Mouse (Mus musculus) B cell, adult 67 days (primary cell): ENCODE results near the gene Pde1c. TPM values are rescaled to one million over a fixed set of nuclear protein-coding genes. Genes with fewer than 3 reads are reported as not detected.

ENCODE experiments used
- total RNA-seq, 2 experiments: library from RNA; stranded (reverse); gene quantifications; 4 replicates each; pipeline ENCODE4 v1.2.4; 2023

Gene Pde1c
- 1 to 10 TPM in 1 of 2 experiments, under 1 TPM in 1; 0.36 to 1.0 TPM for total RNA-seq

GRCm38 (mm10) chr6:56568470-56569372 lies at the start of gene Pde1c:
Gene Pde1c, minus strand, starts transcription at chr6:56569103.

Other genes with a start within 250 kb of the Pde1c start
- gene Lsm5, start 135.6 kb upstream of the Pde1c start, total RNA-seq = 10 to 100 TPM; 35.5 to 45.7 TPM
- gene Avl9, start 145.8 kb upstream of the Pde1c start, total RNA-seq = 100 to 1,000 TPM; 110 to 113 TPM
- 10 to 100 TPM; 68.3 to 69.1 TPM for gene Kbtbd2, start 228.7 kb upstream of the Pde1c start, total RNA-seq